Mouse (Mus musculus) heart, adult 2 months (tissue): ENCODE results near the gene Erc2. TPM values are rescaled to one million over a fixed set of nuclear protein-coding genes. Genes with fewer than 3 reads are reported as not detected.
"Not testable (repeated sequence)": the region's sequence is repeated elsewhere in the genome, so short reads cannot be mapped to it uniquely, and the experiment has no call there.

Experiments used
- DNase-seq, 2 experiments: peaks; one replicate each; pipeline ENCODE4 v3.0.0; 2021
- H3K27ac ChIP-seq: fragments of 200-600 bp; 2 replicates; pipeline ENCODE4 v1.8.1; 2022
- H3K27me3 ChIP-seq: fragments of 200-500 bp; 2 replicates; pipeline ENCODE4 v1.6.1; 2012; ENCODE audit warnings: mild to moderate bottlenecking, low read length, inconsistent platforms, mixed read lengths; ENCODE audit not compliant: control insufficient read depth, insufficient read depth
- H3K36me3 ChIP-seq: fragments of 200-500 bp; 2 replicates; pipeline ENCODE4 v1.6.1; 2012; ENCODE audit warnings: low read length, inconsistent platforms; ENCODE audit not compliant: control insufficient read depth, insufficient read depth
- H3K4me1 ChIP-seq: fragments of 200-500 bp; 2 replicates; pipeline ENCODE4 v1.6.1; 2011; ENCODE audit warnings: low read length; ENCODE audit not compliant: control insufficient read depth, insufficient read depth
- H3K4me3 ChIP-seq: fragments of 200-600 bp; 2 replicates; pipeline ENCODE4 v1.8.1; 2022
- H3K79me2 ChIP-seq: fragments of 200-500 bp; replicated peaks from 2 replicates; pipeline ENCODE4 v1.6.1; 2012; ENCODE audit warnings: mild to moderate bottlenecking, inconsistent platforms, low read length, moderate library complexity, mixed read lengths; ENCODE audit not compliant: control insufficient read depth, insufficient read depth
- H3K9ac ChIP-seq: fragments of 200-500 bp; 2 replicates; pipeline ENCODE4 v1.6.1; 2012; ENCODE audit warnings: low read depth, mild to moderate bottlenecking, control low read depth, inconsistent platforms, low read length, mixed read lengths
- CTCF ChIP-seq: fragments of 200-600 bp; IDR thresholded peaks from 2 replicates; pipeline ENCODE4 v1.8.1; 2022; ENCODE audit warnings: antibody characterized with exemption, mild to moderate bottlenecking, moderate library complexity
- EP300 ChIP-seq: fragments of 200-500 bp; IDR thresholded peaks from 2 replicates; pipeline ENCODE4 v1.6.1; 2011; ENCODE audit warnings: low read depth, low read length, control low read depth; ENCODE audit not compliant: insufficient read depth
- POLR2A ChIP-seq: fragments of 200-500 bp; IDR thresholded peaks from 2 replicates; pipeline ENCODE4 v1.6.1; 2011; ENCODE audit warnings: mild to moderate bottlenecking, low read depth, low read length, control low read depth; ENCODE audit not compliant: insufficient read depth
- WGBS: fragments of 180-500 bp; shearing (Covaris S2); methylation state at CpG from one replicate; pipeline ENCODE4 v1.1.7; 2018; 5-methylcytosine and 5-hydroxymethylcytosine counted together
- intact Hi-C: fragments of 180-260 bp; cut with DNase I; formaldehyde crosslinking; loops from one replicate; pipeline ENCODE4 v1.15.1; 2025
- long read RNA-seq: library from polyadenylated mRNA; stranded (forward); transcript quantifications from one replicate; pipeline ENCODE4 v2.0.0, GENCODE M21; 2021
- polyA plus RNA-seq: library from polyadenylated mRNA; depleted of rRNA; stranded (reverse); fragments of >200 nt; gene quantifications from 2 replicates; pipeline ENCODE4 v1.2.3, GENCODE M21; 2012; rRNA removed
- total RNA-seq, 2 experiments: library from RNA; stranded (reverse); gene quantifications; 2 replicates each; pipeline ENCODE4 v1.2.3; 2021

The Erc2 gene
- total RNA-seq (under 1 TPM; 0.64 to 0.68 TPM), polyA plus RNA-seq (0.49 and 0.50 TPM in 2 replicates)
- long read RNA-seq, partial matches to known transcripts = 1 of 1 reads
- long read RNA-seq, other reads (novel, unspliced or antisense) = 0 of 1 reads

GRCm38 (mm10) chr14:27622176-27622922 is at the start of gene Erc2:
TSS of gene Erc2 (plus strand) at chr14:27622428.
- no peak within 1 kb of the TSS for H3K27ac ChIP-seq
- H3K27me3 ChIP-seq = peaks cover 3% of the 10 kb centered on the region; the same call in 1 of the 2 replicates
- peak within 1 kb of the TSS; percentile 56; the same call in 1 of the 2 replicates for H3K9ac ChIP-seq
- DNase-seq = peak; percentile 51 to 56
- peak within 1 kb of the TSS; percentile 47 for H3K4me3 ChIP-seq
- no peaks in the 10 kb centered on the region for H3K36me3 ChIP-seq
- 1% methylated on average over 77 of the region's 78 CpGs for WGBS
- H3K79me2 ChIP-seq = no peaks in the 10 kb centered on the region
- TF ChIP-seq POLR2A = no peak
- peak; percentile 72 for TF ChIP-seq CTCF
- intact Hi-C loops = no loop called here
- no peaks in the 10 kb centered on the region for H3K4me1 ChIP-seq

- Histone ChIP-seq H3K79me2 (no peaks in the 10 kb centered on the region), H3K27ac (no peak overlapping the region), H3K36me3 (no peaks in the 10 kb centered on the region), H3K4me1 (no peaks in the 10 kb centered on the region), H3K4me3 (no peak overlapping the region), H3K27me3 (no peaks in the 10 kb centered on the region), H3K9ac (no peak overlapping the region)
- TF ChIP-seq POLR2A (no peak), EP300 (no peak), CTCF (no peak)
- DNase-seq = no peak
- WGBS = 51% methylated on average over 2 of the region's 2 CpGs
- intact Hi-C loops = no loop called here
Observed at GRCm38 (mm10) chr14:27578443-27578842, 43.8 kb upstream of the Erc2 start.

- H3K27ac ChIP-seq, H3K36me3 ChIP-seq, H3K9ac ChIP-seq, H3K79me2 ChIP-seq, intact Hi-C loops, H3K4me3 ChIP-seq, H3K27me3 ChIP-seq, DNase-seq, H3K4me1 ChIP-seq: not testable (repeated sequence)
- peak; percentile 36 for TF ChIP-seq CTCF
Observed at GRCm38 (mm10) chr14:27589616-27590015, 32.6 kb upstream of the Erc2 start.

GRCm38 (mm10) chr14:27592163-27592562 is 30.1 kb upstream of the Erc2 start:
- WGBS = 73% methylated on average over 7 of the region's 7 CpGs

DNA sequence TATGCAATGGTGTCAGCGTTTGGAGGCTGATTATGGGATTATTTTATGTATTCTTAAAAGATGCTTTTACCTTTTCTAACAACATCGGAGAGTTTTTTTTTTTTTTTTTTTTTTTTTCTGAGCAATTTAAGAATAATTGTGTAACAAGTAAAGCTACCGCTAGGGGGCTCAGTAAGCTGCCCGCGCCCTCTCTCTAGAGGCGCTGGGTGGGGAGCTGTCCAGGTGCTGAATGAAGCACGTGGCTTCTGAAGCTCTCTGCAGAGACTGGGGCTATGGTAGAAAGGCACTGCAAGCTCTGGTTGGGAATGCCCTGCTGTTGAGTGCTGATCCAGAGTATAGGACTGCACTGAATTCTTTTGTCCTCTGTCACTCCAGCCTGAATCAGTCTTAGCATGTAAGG is 26.0 kb upstream of the Erc2 start:
- no peak overlapping the region for H3K9ac ChIP-seq
- WGBS = 3% methylated on average over 7 of the region's 7 CpGs
- intact Hi-C loops = loop anchor here (1.0 kb wide), 1 partner anchor 145 kb away; no protein-coding TSS in a partner anchor

More at GRCm38 (mm10) chr14:27592163-27592562, 30.1 kb upstream of the Erc2 start:
- TF ChIP-seq POLR2A = no peak
- no peak for TF ChIP-seq EP300
- TF ChIP-seq CTCF = no peak
- Histone ChIP-seq H3K79me2 (no peaks in the 10 kb centered on the region), H3K27ac (no peak overlapping the region), H3K4me1 (no peaks in the 10 kb centered on the region), H3K27me3 (no peaks in the 10 kb centered on the region), H3K36me3 (no peaks in the 10 kb centered on the region), H3K4me3 (no peak overlapping the region), H3K9ac (no peak overlapping the region)
- no peak for DNase-seq
- intact Hi-C loops = no loop called here

GRCm38 (mm10) chr14:27602136-27602535 is 20.1 kb upstream of the Erc2 start:
- TF ChIP-seq EP300 (no peak), CTCF (no peak), POLR2A (no peak)
- intact Hi-C loops = no loop called here
- 72% methylated on average over 13 of the region's 13 CpGs for WGBS

More for the DNA sequence above, 26.0 kb upstream of the Erc2 start:
- Histone ChIP-seq H3K36me3 (no peaks in the 10 kb centered on the region), H3K4me1 (no peaks in the 10 kb centered on the region), H3K79me2 (no peaks in the 10 kb centered on the region), H3K27ac (no peak overlapping the region), H3K4me3 (no peak overlapping the region), H3K27me3 (no peaks in the 10 kb centered on the region)
- peak; percentile 58 to 71 for DNase-seq
- no peak for TF ChIP-seq EP300
- TF ChIP-seq CTCF = peak; percentile 73

More at GRCm38 (mm10) chr14:27602136-27602535, 20.1 kb upstream of the Erc2 start:
- Histone ChIP-seq H3K36me3 (no peaks in the 10 kb centered on the region), H3K4me1 (no peaks in the 10 kb centered on the region), H3K79me2 (no peaks in the 10 kb centered on the region), H3K27me3 (no peaks in the 10 kb centered on the region), H3K4me3 (no peak overlapping the region), H3K9ac (no peak overlapping the region), H3K27ac (no peak overlapping the region)
- DNase-seq = no peak
